Mouse (Mus musculus): Measurements from ENCODE around the gene Rsph14. TPM values are rescaled to one million over a fixed set of nuclear protein-coding genes. Genes with fewer than 3 reads are reported as not detected.

Rsph14 gene
- 0.23 and 0.76 TPM in 2 replicates for polyA plus RNA-seq (2015; fragmentation: Nextera tagmentation; extraction: Ambion mirVana)

DNA sequence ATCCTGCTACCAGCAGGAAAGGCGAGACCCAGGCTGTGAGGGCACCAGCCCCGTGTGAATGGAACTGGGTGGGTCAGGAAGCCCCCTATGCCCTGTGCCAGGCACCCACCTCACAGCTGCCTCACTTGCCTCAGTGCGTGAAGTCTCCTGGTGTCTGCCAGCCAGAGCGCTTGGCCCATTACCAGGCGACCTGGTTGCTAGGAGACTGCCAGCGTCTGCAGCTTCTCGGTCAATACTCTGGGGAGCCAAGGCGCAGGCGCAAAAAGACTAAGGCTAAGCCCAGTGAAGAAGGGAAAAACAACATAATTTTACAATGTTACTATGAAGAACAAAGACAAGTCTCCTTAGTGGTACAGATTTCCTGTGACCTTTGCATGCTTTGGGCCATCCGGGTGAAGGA, at the start of gene Rsph14:
Gene Rsph14 (minus strand): TSS at position 192 of the 400 bp plus-strand sequence.
- H3K27ac ChIP-seq (replicated peaks): peak within 1 kb of the TSS; percentile 64
- no peaks in the 10 kb centered on the region for H3K36me3 ChIP-seq
- H3K27me3 ChIP-seq: no peaks in the 10 kb centered on the region
- no peak within 1 kb of the TSS for H3K4me3 ChIP-seq
- peak within 1 kb of the TSS; percentile 32 for H3K4me2 ChIP-seq (replicated peaks)
- 9% methylated on average over 10 of the region's 10 CpGs for WGBS
- ATAC-seq (replicated peaks): peak; percentile 70
- H3K4me1 ChIP-seq: peaks cover 26% of the 10 kb centered on the region
- no peaks in the 10 kb centered on the region for H3K9me3 ChIP-seq
- no peak within 1 kb of the TSS for H3K9ac ChIP-seq (replicated peaks)

- WGBS: 92% methylated on average over 14 of the region's 14 CpGs
- H3K4me2 ChIP-seq (replicated peaks): no peak overlapping the region
- ATAC-seq (replicated peaks): no peak
These were observed 46.1 kb upstream of the Rsph14 start for GRCm38 (mm10) chr10:75078174-75079128.

GRCm38 (mm10) chr10:75075665-75076064, 43.3 kb upstream of the Rsph14 start:
- Histone ChIP-seq H3K27ac (replicated peaks) (no peak overlapping the region), H3K4me2 (replicated peaks) (no peak overlapping the region), H3K9ac (replicated peaks) (no peak overlapping the region), H3K4me3 (no peak overlapping the region), H3K36me3 (no peaks in the 10 kb centered on the region), H3K4me1 (peaks cover 9% of the 10 kb centered on the region; the same call in 1 of the 2 replicates), H3K27me3 (no peaks in the 10 kb centered on the region), H3K9me3 (no peaks in the 10 kb centered on the region)
- ATAC-seq (replicated peaks): no peak
- 81% methylated on average over 5 of the region's 5 CpGs for WGBS

More at GRCm38 (mm10) chr10:75078174-75079128, 46.1 kb upstream of the Rsph14 start:
- Histone ChIP-seq H3K9ac (replicated peaks) (no peak overlapping the region), H3K36me3 (no peaks in the 10 kb centered on the region), H3K27ac (replicated peaks) (no peak overlapping the region), H3K4me1 (0 out of 2 replicates have a peak, but pooled peaks cover 6% of the 10 kb centered on the region), H3K27me3 (no peaks in the 10 kb centered on the region), H3K4me3 (no peak overlapping the region), H3K9me3 (no peaks in the 10 kb centered on the region)

GRCm38 (mm10) chr10:75070281-75070976, 38.0 kb upstream of the Rsph14 start:
- no peak overlapping the region for H3K9ac ChIP-seq (replicated peaks)
- H3K4me1 ChIP-seq: peaks cover 48% of the 10 kb centered on the region
- no peak overlapping the region for H3K4me2 ChIP-seq (replicated peaks)
- no peaks in the 10 kb centered on the region for H3K9me3 ChIP-seq
- H3K27ac ChIP-seq (replicated peaks): no peak overlapping the region
- no peaks in the 10 kb centered on the region for H3K27me3 ChIP-seq
- no peak for ATAC-seq (replicated peaks)
- no peak overlapping the region for H3K4me3 ChIP-seq
- WGBS: 84% methylated on average over 11 of the region's 11 CpGs
- no peaks in the 10 kb centered on the region for H3K36me3 ChIP-seq

GRCm38 (mm10) chr10:75068624-75069328, 36.4 kb upstream of the Rsph14 start:
- no peak for ATAC-seq (replicated peaks)
- Histone ChIP-seq H3K4me2 (replicated peaks) (no peak overlapping the region), H3K36me3 (no peaks in the 10 kb centered on the region), H3K9me3 (no peaks in the 10 kb centered on the region), H3K27ac (replicated peaks) (no peak overlapping the region), H3K4me3 (no peak overlapping the region), H3K27me3 (no peaks in the 10 kb centered on the region), H3K4me1 (peaks cover 64% of the 10 kb centered on the region), H3K9ac (replicated peaks) (no peak overlapping the region)
- WGBS: 63% methylated on average over 12 of the region's 12 CpGs

- H3K4me3 ChIP-seq: no peak overlapping the region
- no peak overlapping the region for H3K4me2 ChIP-seq (replicated peaks)
- H3K9me3 ChIP-seq: no peaks in the 10 kb centered on the region
- H3K27me3 ChIP-seq: no peaks in the 10 kb centered on the region
- 48% methylated on average over 2 of the region's 2 CpGs for WGBS
- ATAC-seq (replicated peaks): no peak
- no peak overlapping the region for H3K27ac ChIP-seq (replicated peaks)
- no peak overlapping the region for H3K9ac ChIP-seq (replicated peaks)
- H3K4me1 ChIP-seq: peaks cover 71% of the 10 kb centered on the region
- no peaks in the 10 kb centered on the region for H3K36me3 ChIP-seq
These were observed 35.7 kb upstream of the Rsph14 start for GRCm38 (mm10) chr10:75068086-75068485.

DNA sequence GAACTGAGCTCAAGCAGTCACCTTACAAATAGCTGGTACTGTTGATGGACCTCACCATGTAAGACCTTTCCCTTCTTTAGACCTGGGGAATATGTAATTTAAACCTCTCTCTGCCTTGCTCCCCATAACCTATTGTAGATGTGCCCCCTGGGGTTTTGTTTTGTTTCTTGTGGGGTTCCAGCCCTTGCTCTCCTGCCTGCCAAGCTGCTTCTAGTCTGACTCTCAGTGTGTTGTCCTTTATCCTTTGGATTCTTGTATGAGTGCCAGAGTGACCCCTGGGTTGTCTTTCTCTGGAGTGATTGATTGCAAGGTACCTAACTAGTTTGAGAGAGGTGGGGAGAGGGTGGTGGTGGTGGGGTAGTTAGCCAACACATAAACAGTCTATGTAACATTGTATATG, 35.1 kb upstream of the Rsph14 start:
- Histone ChIP-seq H3K9ac (replicated peaks) (no peak overlapping the region), H3K4me1 (peaks cover 77% of the 10 kb centered on the region), H3K4me2 (replicated peaks) (no peak overlapping the region), H3K9me3 (no peaks in the 10 kb centered on the region), H3K27me3 (no peaks in the 10 kb centered on the region), H3K36me3 (no peaks in the 10 kb centered on the region), H3K27ac (replicated peaks) (no peak overlapping the region), H3K4me3 (no peak overlapping the region)
- ATAC-seq (replicated peaks): no peak

DNA sequence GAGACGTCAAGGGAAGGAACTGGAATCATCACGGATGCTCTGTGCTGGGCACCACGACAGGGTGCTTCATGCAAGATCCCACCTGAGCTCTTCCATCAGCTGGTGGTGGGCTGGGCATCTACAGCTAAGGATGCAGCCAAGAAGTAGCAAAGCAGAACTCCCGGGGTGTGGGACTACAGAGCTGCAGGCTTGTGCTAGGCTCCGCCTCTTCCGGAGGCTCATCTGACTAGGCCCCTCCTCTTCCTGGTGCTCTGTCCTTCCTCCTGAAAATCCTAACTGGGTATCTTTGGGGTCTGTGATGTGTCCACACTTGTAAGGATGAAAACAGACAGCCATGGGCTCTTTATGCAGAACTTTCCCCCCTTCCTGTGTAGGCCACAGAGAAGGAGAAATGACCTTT, 33.3 kb upstream of the Rsph14 start:
- no peak overlapping the region for H3K9ac ChIP-seq (replicated peaks)
- no peak overlapping the region for H3K4me3 ChIP-seq
- H3K36me3 ChIP-seq: no peaks in the 10 kb centered on the region
- H3K4me2 ChIP-seq (replicated peaks): 0 out of 2 replicates have a peak overlapping the region, but pooled peaks have one; percentile 66
- no peak overlapping the region for H3K27ac ChIP-seq (replicated peaks)
- H3K9me3 ChIP-seq: no peaks in the 10 kb centered on the region
- peaks cover 86% of the 10 kb centered on the region for H3K4me1 ChIP-seq
- no peak for ATAC-seq (replicated peaks)
- H3K27me3 ChIP-seq: no peaks in the 10 kb centered on the region
- WGBS: 75% methylated on average over 6 of the region's 6 CpGs

DNA sequence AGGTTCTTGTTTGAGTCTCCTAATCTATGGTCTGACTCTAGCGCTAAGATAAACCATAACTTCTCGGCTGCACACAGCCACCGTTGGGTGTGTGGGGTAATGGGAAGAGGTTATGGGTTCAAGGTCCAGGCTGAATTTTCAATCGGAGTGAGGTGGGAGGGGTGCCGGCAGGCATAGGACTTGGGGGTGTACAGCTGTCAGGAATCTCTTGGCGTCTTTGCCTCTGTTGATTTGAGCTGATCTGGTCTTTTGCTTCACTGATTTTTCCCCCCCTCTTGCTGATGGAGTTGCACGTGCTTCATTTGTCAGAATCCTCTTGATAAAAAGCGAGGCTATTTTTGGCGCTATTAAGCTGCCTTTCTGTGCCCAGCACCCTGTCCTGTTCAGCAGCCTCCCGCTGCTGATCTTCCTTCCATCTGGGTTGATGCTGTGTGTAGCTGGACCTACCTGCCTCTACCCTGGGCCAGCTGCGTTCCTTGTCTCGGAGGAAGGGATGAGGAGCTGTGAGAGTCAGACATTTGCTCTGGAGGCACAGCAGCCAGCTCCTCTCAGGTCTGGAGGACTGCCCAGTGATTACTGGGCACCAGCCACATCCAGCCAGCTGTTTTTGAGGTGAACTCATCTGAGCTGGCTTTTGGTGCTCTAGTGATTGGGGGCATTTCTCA, 31.0 kb upstream of the Rsph14 start:
- H3K4me2 ChIP-seq (replicated peaks): peak overlapping the region; percentile 66
- no peaks in the 10 kb centered on the region for H3K36me3 ChIP-seq
- H3K27ac ChIP-seq (replicated peaks): 0 out of 2 replicates have a peak overlapping the region, but pooled peaks have one; percentile 24
- H3K9ac ChIP-seq (replicated peaks): peak overlapping the region; percentile 89
- H3K4me1 ChIP-seq: peaks cover 84% of the 10 kb centered on the region
- peak overlapping the region; percentile 98 for H3K4me3 ChIP-seq
- no peaks in the 10 kb centered on the region for H3K9me3 ChIP-seq
- no peaks in the 10 kb centered on the region for H3K27me3 ChIP-seq
- WGBS: 42% methylated on average over 12 of the region's 12 CpGs
- no peak for ATAC-seq (replicated peaks)

- H3K4me2 ChIP-seq (replicated peaks): peak overlapping the region; percentile 66
- no peak for ATAC-seq (replicated peaks)
- H3K9me3 ChIP-seq: no peaks in the 10 kb centered on the region
- H3K27me3 ChIP-seq: no peaks in the 10 kb centered on the region
- no peak overlapping the region for H3K27ac ChIP-seq (replicated peaks)
- peak overlapping the region; percentile 89 for H3K9ac ChIP-seq (replicated peaks)
- peaks cover 77% of the 10 kb centered on the region for H3K4me1 ChIP-seq
- 41% methylated on average over 6 of the region's 6 CpGs for WGBS
- H3K36me3 ChIP-seq: no peaks in the 10 kb centered on the region
- H3K4me3 ChIP-seq: peak overlapping the region; percentile 98
These were observed 30.2 kb upstream of the Rsph14 start for GRCm38 (mm10) chr10:75062621-75063020.

DNA sequence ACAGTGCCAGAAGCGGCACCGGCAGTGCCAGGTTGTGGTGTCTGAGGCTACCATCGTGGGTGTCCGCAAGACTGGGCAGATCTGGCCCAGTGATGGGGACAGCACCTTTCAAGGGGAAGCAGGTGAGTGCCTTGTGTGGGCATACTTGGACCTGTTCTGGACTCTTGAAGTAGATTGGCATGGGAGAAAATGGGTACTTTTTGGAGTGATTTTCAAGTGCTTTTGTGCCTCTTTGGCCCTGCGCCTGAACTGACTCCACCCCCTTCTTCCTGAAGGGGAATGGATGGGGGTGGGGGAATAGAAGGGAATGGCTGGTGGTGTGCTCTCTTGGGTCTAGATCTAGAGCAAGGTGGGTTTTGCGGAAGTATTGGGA, 29.8 kb upstream of the Rsph14 start:
- peaks cover 73% of the 10 kb centered on the region for H3K4me1 ChIP-seq

More for the DNA sequence above, 29.8 kb upstream of the Rsph14 start:
- H3K36me3 ChIP-seq: no peaks in the 10 kb centered on the region
- peak overlapping the region; percentile 89 for H3K9ac ChIP-seq (replicated peaks)
- H3K27ac ChIP-seq (replicated peaks): no peak overlapping the region
- no peaks in the 10 kb centered on the region for H3K9me3 ChIP-seq
- no peaks in the 10 kb centered on the region for H3K27me3 ChIP-seq
- peak overlapping the region; percentile 66 for H3K4me2 ChIP-seq (replicated peaks)
- 5% methylated on average over 6 of the region's 6 CpGs for WGBS
- H3K4me3 ChIP-seq: peak overlapping the region; percentile 98
- ATAC-seq (replicated peaks): no peak
